ENCODE assay signal across 18 mouse cellular contexts in genomic region chr6:94541133-94541532, GRCm38 (mm10). TPM values are rescaled to one million over a fixed set of nuclear protein-coding genes. Genes with fewer than 3 reads are reported as not detected.
A peak's percentile ranks its signal among the peaks of the same experiment; 100 is the strongest.
DNase-seq lines count a peak whose midpoint lies in the region; ATAC-seq and TF ChIP-seq lines count a peak whose summit lies in the region.
"Had no signal": no experiment of that assay in that cellular context is flagged by ENCODE, and none has a peak within 500 bp of the region (broad histone marks: within the 10 kb centered on the region; RNA-seq: fewer than 3 reads in every experiment).

No protein-coding gene starts in this region.

- H3K4me2 ChIP-seq in forebrain, embryonic 11.5 days (ENCODE audit: low read depth, low read length, severe bottlenecking) = no peak overlapping the region
- no peak overlapping the region for H3K4me2 ChIP-seq in midbrain, embryonic 15.5 days
- H3K4me2 ChIP-seq in intestine, postnatal 0 days (replicated peaks; ENCODE audit: low read depth) = no peak overlapping the region
- no peak overlapping the region for H3K4me2 ChIP-seq in stomach, postnatal 0 days (replicated peaks; ENCODE audit: low read depth)
- H3K4me2 ChIP-seq: forebrain, embryonic 12.5 days; heart, embryonic 12.5 days; hindbrain, embryonic 12.5 days had no signal

- H3K27ac ChIP-seq in forebrain, embryonic 10.5 days = peak overlapping the region; percentile 4; the same call in 1 of the 2 replicates
- no peak overlapping the region for H3K27ac ChIP-seq in forebrain, embryonic 11.5 days (ENCODE audit: low read depth, low read length)
- peak overlapping the region; percentile 70 for H3K27ac ChIP-seq in midbrain, embryonic 10.5 days (replicated peaks)
- H3K27ac ChIP-seq in midbrain, embryonic 15.5 days = no peak overlapping the region
- H3K27ac ChIP-seq in intestine, postnatal 0 days (ENCODE audit: low read depth, low read length) = 0 out of 2 replicates have a peak overlapping the region, but pooled peaks have one; percentile 28
- peak overlapping the region; percentile 53 for H3K27ac ChIP-seq in stomach, postnatal 0 days (replicated peaks)
- H3K27ac ChIP-seq: forebrain, embryonic 12.5 days; hindbrain, embryonic 12.5 days had no signal

- WGBS in forebrain, embryonic 10.5 days = 39% methylated on average over 6 of the region's 6 CpGs
- WGBS in forebrain, embryonic 11.5 days = 34% methylated on average over 6 of the region's 6 CpGs
- 37% methylated on average over 6 of the region's 6 CpGs for WGBS in midbrain, embryonic 10.5 days
- WGBS in midbrain, embryonic 15.5 days = 30% methylated on average over 6 of the region's 6 CpGs
- 48% methylated on average over 6 of the region's 6 CpGs for WGBS in intestine, postnatal 0 days
- WGBS in stomach, postnatal 0 days = 29% methylated on average over 6 of the region's 6 CpGs

- no peaks in the 10 kb centered on the region for H3K9me3 ChIP-seq in forebrain, embryonic 10.5 days
- H3K9me3 ChIP-seq in forebrain, embryonic 11.5 days (ENCODE audit: control insufficient read depth, low read length) = no peaks in the 10 kb centered on the region
- H3K9me3 ChIP-seq in midbrain, embryonic 10.5 days (replicated peaks) = no peaks in the 10 kb centered on the region
- H3K9me3 ChIP-seq in midbrain, embryonic 15.5 days = no peaks in the 10 kb centered on the region
- H3K9me3 ChIP-seq in intestine, postnatal 0 days (ENCODE audit: control insufficient read depth) = no peaks in the 10 kb centered on the region
- H3K9me3 ChIP-seq in stomach, postnatal 0 days (ENCODE audit: control insufficient read depth, low read length) = no peaks in the 10 kb centered on the region
- H3K9me3 ChIP-seq: forebrain, embryonic 12.5 days; heart, embryonic 12.5 days; hindbrain, embryonic 12.5 days had no signal

- ATAC-seq in forebrain, embryonic 11.5 days (replicated peaks; ENCODE audit: low FRiP score) = no peak
- ATAC-seq in midbrain, embryonic 15.5 days (replicated peaks) = no peak
- ATAC-seq in intestine, postnatal 0 days = no peak
- no peak for ATAC-seq in stomach, postnatal 0 days (ENCODE audit: low FRiP score, low TSS enrichment)
- ATAC-seq: forebrain, embryonic 16.5 days; hindbrain, embryonic 16.5 days had no signal

- H3K36me3 ChIP-seq in forebrain, embryonic 10.5 days (replicated peaks) = 0 out of 2 replicates have a peak, but pooled peaks cover under 1% of the 10 kb centered on the region
- no peaks in the 10 kb centered on the region for H3K36me3 ChIP-seq in forebrain, embryonic 11.5 days (ENCODE audit: control insufficient read depth, insufficient read depth, low read length)
- H3K36me3 ChIP-seq in midbrain, embryonic 10.5 days = 0 out of 2 replicates have a peak, but pooled peaks cover under 1% of the 10 kb centered on the region
- no peaks in the 10 kb centered on the region for H3K36me3 ChIP-seq in midbrain, embryonic 15.5 days (replicated peaks)
- H3K36me3 ChIP-seq in intestine, postnatal 0 days (ENCODE audit: control insufficient read depth, insufficient read depth) = no peaks in the 10 kb centered on the region
- no peaks in the 10 kb centered on the region for H3K36me3 ChIP-seq in stomach, postnatal 0 days (ENCODE audit: control insufficient read depth, insufficient read depth, low read length)
- H3K36me3 ChIP-seq: forebrain, embryonic 12.5 days; hindbrain, embryonic 12.5 days had no signal

- TF ChIP-seq CTCF in intestine, postnatal 0 days (IDR thresholded peaks at IDR 0.05; ENCODE audit: low read depth) = no peak
- no peak for TF ChIP-seq CTCF in stomach, postnatal 0 days (IDR thresholded peaks at IDR 0.05; ENCODE audit: low read depth)

- H3K4me3 ChIP-seq in forebrain, embryonic 10.5 days = no peak overlapping the region
- H3K4me3 ChIP-seq in forebrain, embryonic 11.5 days (ENCODE audit: low read depth, low read length) = no peak overlapping the region
- H3K4me3 ChIP-seq in midbrain, embryonic 10.5 days = no peak overlapping the region
- H3K4me3 ChIP-seq in midbrain, embryonic 15.5 days = no peak overlapping the region
- H3K4me3 ChIP-seq in intestine, postnatal 0 days (ENCODE audit: low read depth, low read length) = no peak overlapping the region
- no peak overlapping the region for H3K4me3 ChIP-seq in stomach, postnatal 0 days (ENCODE audit: low read depth, low read length)
- H3K4me3 ChIP-seq: erythroblast, embryonic 14.5 days; forebrain, embryonic 12.5 days; heart, embryonic 12.5 days; hindbrain, embryonic 12.5 days had no signal

- peaks cover 31% of the 10 kb centered on the region for H3K4me1 ChIP-seq in forebrain, embryonic 10.5 days
- H3K4me1 ChIP-seq in forebrain, embryonic 11.5 days (replicated peaks; ENCODE audit: control insufficient read depth, insufficient read depth, low read length) = peaks cover 8% of the 10 kb centered on the region; the same call in 1 of the 2 replicates
- H3K4me1 ChIP-seq in midbrain, embryonic 10.5 days = peaks cover 27% of the 10 kb centered on the region
- 0 out of 2 replicates have a peak, but pooled peaks cover 10% of the 10 kb centered on the region for H3K4me1 ChIP-seq in midbrain, embryonic 15.5 days
- no peaks in the 10 kb centered on the region for H3K4me1 ChIP-seq in intestine, postnatal 0 days (replicated peaks; ENCODE audit: control insufficient read depth, insufficient read depth, low read length)
- H3K4me1 ChIP-seq in stomach, postnatal 0 days (replicated peaks; ENCODE audit: control insufficient read depth, insufficient read depth) = peaks cover 6% of the 10 kb centered on the region

- no peak for TF ChIP-seq EP300 in stomach, postnatal 0 days (optimal IDR thresholded peaks at IDR 0.05)

- H3K9ac ChIP-seq in forebrain, embryonic 11.5 days (ENCODE audit: low read length) = no peak overlapping the region; the same call in 1 of the 2 replicates
- H3K9ac ChIP-seq in midbrain, embryonic 15.5 days = no peak overlapping the region
- H3K9ac ChIP-seq in intestine, postnatal 0 days (ENCODE audit: low read depth, low read length) = no peak overlapping the region
- H3K9ac ChIP-seq in stomach, postnatal 0 days (ENCODE audit: low read length) = no peak overlapping the region
- H3K9ac ChIP-seq: forebrain, embryonic 12.5 days; heart, embryonic 12.5 days; hindbrain, embryonic 12.5 days had no signal

- H3K27me3 ChIP-seq in forebrain, embryonic 10.5 days (ENCODE audit: poor library complexity, severe bottlenecking) = no peaks in the 10 kb centered on the region
- H3K27me3 ChIP-seq in forebrain, embryonic 11.5 days (ENCODE audit: control insufficient read depth, insufficient read depth, low read length) = no peaks in the 10 kb centered on the region
- no peaks in the 10 kb centered on the region for H3K27me3 ChIP-seq in midbrain, embryonic 10.5 days (ENCODE audit: low read depth, poor library complexity, severe bottlenecking)
- H3K27me3 ChIP-seq in midbrain, embryonic 15.5 days (replicated peaks) = no peaks in the 10 kb centered on the region
- H3K27me3 ChIP-seq in intestine, postnatal 0 days (replicated peaks; ENCODE audit: control insufficient read depth, insufficient read depth, low read length) = no peaks in the 10 kb centered on the region
- H3K27me3 ChIP-seq in stomach, postnatal 0 days (ENCODE audit: control insufficient read depth, insufficient read depth, low read length) = no peaks in the 10 kb centered on the region
- H3K27me3 ChIP-seq: forebrain, embryonic 12.5 days; heart, embryonic 12.5 days; hindbrain, embryonic 12.5 days had no signal

- DNase-seq in forebrain, embryonic 10.5 days (ENCODE audit: extremely low spot score, low spot score) = no peak
- no peak for DNase-seq in forebrain, embryonic 11.5 days (ENCODE audit: low spot score)
- no peak for DNase-seq in midbrain, embryonic 10.5 days (ENCODE audit: low spot score)
- DNase-seq in stomach, postnatal 0 days (ENCODE audit: low spot score) = no peak
- no peak for DNase-seq in cerebellum, adult 8-10 months
- DNase-seq in right cerebral cortex, postnatal 10 days (ENCODE audit: low spot score in 2 of 2) = no peak
- DNase-seq: cerebellum, adult 11-12 months; cerebellum, adult 9-11 months; cerebellum, postnatal 36 days; gastrocnemius, postnatal 14 days had no signal

RNA-seq across cellular contexts. Expression of gene Slc25a26, which starts 41.0 kb away (rescaled TPM):
- 9.1 TPM in 2 replicates for polyA plus RNA-seq in forebrain, embryonic 10.5 days (2016; fragmentation: Nextera tagmentation; extraction: Ambion mirVana)
- polyA plus RNA-seq in forebrain, embryonic 11.5 days (2014; fragmentation: Nextera tagmentation; extraction: Ambion mirVana) = 7.0 and 7.4 TPM in 2 replicates
- 9.8 and 10.0 TPM in 2 replicates for polyA plus RNA-seq in midbrain, embryonic 10.5 days (2016; fragmentation: Nextera tagmentation; extraction: Ambion mirVana)
- 8.4 and 8.6 TPM in 2 replicates for polyA plus RNA-seq in midbrain, embryonic 15.5 days (2015; fragmentation: Nextera tagmentation; extraction: Ambion mirVana)
- polyA plus RNA-seq in intestine, postnatal 0 days (2015; fragmentation: Nextera tagmentation; extraction: Ambion mirVana) = 6.1 and 7.7 TPM in 2 replicates
- polyA plus RNA-seq in stomach, postnatal 0 days (2015; fragmentation: Nextera tagmentation; extraction: Ambion mirVana) = 5.4 and 5.8 TPM in 2 replicates

Comparison
In these comparisons a context has a peak if more than half of its experiments do, and no peak if none do; other contexts are left out.
1. H3K27ac ChIP-seq: peak in forebrain, embryonic 10.5 days (single experiment), midbrain, embryonic 10.5 days (single experiment), intestine, postnatal 0 days (single experiment) and stomach, postnatal 0 days (single experiment); none in forebrain, embryonic 11.5 days (single experiment) and midbrain, embryonic 15.5 days (single experiment).